Mouse (Mus musculus) lung, embryonic 16.5 days (tissue): ENCODE measurements around the gene Sec14l5. TPM values are rescaled to one million over a fixed set of nuclear protein-coding genes. Genes with fewer than 3 reads are reported as not detected.
A peak's percentile ranks its signal among the peaks of the same experiment; 100 is the strongest.

Source experiments
- ATAC-seq: fragments of 200-750 bp; cut with Nextera tagmentation; 2 replicates; pipeline ENCODE4 v1.8.0; 2017; ENCODE audit warnings: low read depth, mild to moderate bottlenecking, moderate library complexity
- H3K27ac ChIP-seq: fragments of 300-500 bp; sonication (generic); 2 replicates; pipeline ENCODE4 v1.5.1; 2014; ENCODE audit warnings: mild to moderate bottlenecking, control low read depth, low read length
- H3K27me3 ChIP-seq: fragments of 300-500 bp; sonication (generic); 2 replicates; pipeline ENCODE4 v1.6.1; 2014; ENCODE audit warnings: low read depth, low read length, mixed read lengths; ENCODE audit not compliant: control insufficient read depth, insufficient read depth
- H3K36me3 ChIP-seq: fragments of 300-500 bp; sonication (generic); 2 replicates; pipeline ENCODE4 v1.6.1; 2014; ENCODE audit warnings: low read length; ENCODE audit not compliant: control insufficient read depth, insufficient read depth
- H3K4me1 ChIP-seq: fragments of 300-500 bp; sonication (generic); replicated peaks from 2 replicates; pipeline ENCODE4 v1.6.1; 2014; ENCODE audit warnings: low read length, mixed read lengths; ENCODE audit not compliant: control insufficient read depth, insufficient read depth
- H3K4me2 ChIP-seq: fragments of 300-500 bp; sonication (generic); 2 replicates; pipeline ENCODE4 v1.6.1; 2014; ENCODE audit warnings: low read depth, low read length, control low read depth
- H3K4me3 ChIP-seq: fragments of 300-500 bp; sonication (generic); 2 replicates; pipeline ENCODE4 v1.5.1; 2014; ENCODE audit warnings: mild to moderate bottlenecking, low read length, control low read depth
- H3K9ac ChIP-seq: fragments of 300-500 bp; sonication (generic); 2 replicates; pipeline ENCODE4 v1.6.1; 2014; ENCODE audit warnings: low read length, control low read depth
- H3K9me3 ChIP-seq: fragments of 300-500 bp; sonication (generic); 2 replicates; pipeline ENCODE4 v1.6.1; 2016; ENCODE audit warnings: low read length; ENCODE audit not compliant: control insufficient read depth
- WGBS: fragments of 180-500 bp; shearing (Covaris S2); extraction: QIAGEN DNeasy Blood & Tissue Kit; methylation state at CpG from one replicate; pipeline ENCODE4 v1.1.7; 2014; 5-methylcytosine and 5-hydroxymethylcytosine counted together
- polyA plus RNA-seq: library from polyadenylated mRNA; unstranded; fragments of >200 nt; fragmentation: Nextera tagmentation; extraction: Ambion mirVana; gene quantifications from 2 replicates; pipeline ENCODE4 v1.2.1, GENCODE M21; 2015

The Sec14l5 gene
- polyA plus RNA-seq, 1 experiment from 2014 or later = 0.78 TPM

DNA sequence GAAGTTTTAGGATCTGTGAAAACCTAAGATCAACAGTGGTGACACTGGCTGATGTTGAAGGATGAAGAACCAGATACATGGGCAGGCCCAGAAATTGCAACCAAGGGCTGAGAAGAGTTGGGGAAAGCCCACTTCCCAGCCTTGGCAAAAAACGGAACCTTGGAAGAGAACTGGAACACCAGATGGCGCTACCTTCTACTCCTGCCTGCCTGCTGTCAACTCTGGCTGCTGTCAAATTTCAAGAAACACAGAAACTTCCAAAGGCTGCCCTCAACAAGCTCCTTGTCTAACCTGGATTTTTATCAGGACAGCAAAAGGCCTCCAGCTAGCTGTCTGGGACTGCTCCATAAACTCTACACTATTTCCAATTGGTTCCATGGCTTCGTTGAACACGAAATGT, 55.8 kb downstream of the Sec14l5 start:
- no peaks in the 10 kb centered on the region for H3K27me3 ChIP-seq
- peak overlapping the region; percentile 83 for H3K4me3 ChIP-seq
- H3K4me2 ChIP-seq = peak overlapping the region; percentile 98
- no peak for ATAC-seq
- H3K9me3 ChIP-seq = no peaks in the 10 kb centered on the region
- WGBS = 15% methylated on average over 4 of the region's 4 CpGs
- H3K9ac ChIP-seq = peak overlapping the region; percentile 71
- peaks cover 5% of the 10 kb centered on the region for H3K4me1 ChIP-seq
- H3K36me3 ChIP-seq = no peaks in the 10 kb centered on the region
- no peak overlapping the region for H3K27ac ChIP-seq

GRCm38 (mm10) chr16:5203200-5203599, 56.3 kb downstream of the Sec14l5 start:
- peak overlapping the region; percentile 83 for H3K4me3 ChIP-seq
- H3K9ac ChIP-seq = peak overlapping the region; percentile 71
- H3K4me2 ChIP-seq = peak overlapping the region; percentile 98
- no peaks in the 10 kb centered on the region for H3K36me3 ChIP-seq
- no peaks in the 10 kb centered on the region for H3K27me3 ChIP-seq
- WGBS = under 1% methylated on average over 36 of the region's 36 CpGs
- H3K27ac ChIP-seq = no peak overlapping the region
- H3K9me3 ChIP-seq = no peaks in the 10 kb centered on the region
- H3K4me1 ChIP-seq = peaks cover 5% of the 10 kb centered on the region
- ATAC-seq = peak; percentile 23; the same call in 1 of the 2 replicates

- H3K36me3 ChIP-seq = no peaks in the 10 kb centered on the region
- H3K4me3 ChIP-seq = peak within 1 kb of the TSS; percentile 83
- peaks cover 5% of the 10 kb centered on the region for H3K4me1 ChIP-seq
- no peaks in the 10 kb centered on the region for H3K9me3 ChIP-seq
- H3K27me3 ChIP-seq = no peaks in the 10 kb centered on the region
- peak; percentile 91 for ATAC-seq
- H3K27ac ChIP-seq = no peak within 1 kb of the TSS
- peak within 1 kb of the TSS; percentile 71 for H3K9ac ChIP-seq
- H3K4me2 ChIP-seq = peak within 1 kb of the TSS; percentile 98
- 3% methylated on average over 40 of the region's 40 CpGs for WGBS
These were observed 56.9 kb downstream of the Sec14l5 start, which contains the start of gene Nagpa for GRCm38 (mm10) chr16:5203668-5204433. Gene Nagpa, minus strand, starts transcription at chr16:5204012.

DNA sequence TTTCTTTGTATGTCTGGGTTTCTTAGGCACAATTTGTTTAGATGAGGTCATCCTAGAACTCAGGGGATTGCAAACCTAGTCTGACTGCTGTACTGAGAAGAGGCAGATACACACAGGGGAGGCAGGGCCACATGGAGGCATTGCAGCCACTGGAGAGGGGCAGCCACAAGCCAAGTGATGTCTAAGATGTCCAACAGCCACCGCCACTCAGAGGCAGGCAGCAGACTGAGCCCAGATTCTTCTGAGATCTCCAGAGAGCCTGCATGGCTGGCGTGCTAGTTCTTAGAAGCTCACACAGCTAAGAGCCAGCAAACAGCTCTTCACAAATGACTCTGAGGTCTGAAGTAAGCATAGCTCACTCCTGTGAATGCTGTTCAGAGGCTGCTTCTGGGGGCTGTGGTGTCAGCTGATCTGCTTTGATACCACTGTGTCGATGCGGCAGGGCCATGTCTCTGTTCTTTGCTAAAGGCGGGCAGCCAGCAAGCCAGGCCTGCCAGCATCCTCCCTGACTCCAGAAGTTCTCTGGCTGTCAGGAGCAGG, 58.6 kb downstream of the Sec14l5 start:
- Histone ChIP-seq H3K27ac (no peak overlapping the region), H3K4me1 (peaks cover 5% of the 10 kb centered on the region), H3K4me2 (no peak overlapping the region), H3K27me3 (no peaks in the 10 kb centered on the region), H3K4me3 (no peak overlapping the region), H3K36me3 (no peaks in the 10 kb centered on the region), H3K9me3 (no peaks in the 10 kb centered on the region), H3K9ac (no peak overlapping the region)
- no peak for ATAC-seq
- WGBS = 77% methylated on average over 5 of the region's 5 CpGs

DNA sequence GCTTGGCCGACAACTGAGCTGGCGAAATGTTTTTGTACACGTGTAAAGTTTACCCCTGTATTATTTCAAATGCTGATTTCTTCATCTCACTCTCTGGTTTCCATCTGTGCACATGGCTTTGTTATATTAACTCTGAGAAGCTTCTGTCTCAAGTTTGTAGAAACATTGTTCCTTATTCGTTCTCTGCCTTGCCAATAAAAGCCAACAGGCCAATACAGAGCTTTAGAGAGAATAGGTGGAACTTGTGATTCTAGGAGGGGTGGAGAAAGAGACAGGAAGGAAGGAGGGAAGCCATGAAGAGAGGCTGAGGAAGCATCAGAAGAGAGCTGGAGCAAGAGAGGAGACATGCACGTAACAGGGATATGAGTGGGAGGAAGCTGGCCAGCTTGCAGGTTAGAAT, 59.1 kb downstream of the Sec14l5 start:
- H3K4me1 ChIP-seq = peaks cover 5% of the 10 kb centered on the region
- H3K27me3 ChIP-seq = no peaks in the 10 kb centered on the region
- H3K9ac ChIP-seq = no peak overlapping the region
- ATAC-seq = no peak
- no peak overlapping the region for H3K4me2 ChIP-seq
- no peaks in the 10 kb centered on the region for H3K9me3 ChIP-seq
- 71% methylated on average over 5 of the region's 5 CpGs for WGBS
- no peak overlapping the region for H3K4me3 ChIP-seq
- H3K36me3 ChIP-seq = no peaks in the 10 kb centered on the region
- H3K27ac ChIP-seq = no peak overlapping the region

GRCm38 (mm10) chr16:5210365-5210764, 63.5 kb downstream of the Sec14l5 start:
- Histone ChIP-seq H3K9ac (no peak overlapping the region), H3K36me3 (no peaks in the 10 kb centered on the region), H3K9me3 (no peaks in the 10 kb centered on the region), H3K27me3 (no peaks in the 10 kb centered on the region), H3K4me2 (no peak overlapping the region), H3K27ac (no peak overlapping the region), H3K4me1 (no peaks in the 10 kb centered on the region), H3K4me3 (no peak overlapping the region)
- WGBS = 69% methylated on average over 2 of the region's 2 CpGs
- ATAC-seq = no peak

- H3K27me3 ChIP-seq = no peaks in the 10 kb centered on the region
- no peaks in the 10 kb centered on the region for H3K4me1 ChIP-seq
- no peak overlapping the region for H3K27ac ChIP-seq
- no peaks in the 10 kb centered on the region for H3K36me3 ChIP-seq
- H3K9me3 ChIP-seq = no peaks in the 10 kb centered on the region
- 86% methylated on average over 3 of the region's 3 CpGs for WGBS
- no peak overlapping the region for H3K4me2 ChIP-seq
- H3K9ac ChIP-seq = no peak overlapping the region
- no peak for ATAC-seq
- no peak overlapping the region for H3K4me3 ChIP-seq
These were observed 65.2 kb downstream of the Sec14l5 start for GRCm38 (mm10) chr16:5212150-5212549.

DNA sequence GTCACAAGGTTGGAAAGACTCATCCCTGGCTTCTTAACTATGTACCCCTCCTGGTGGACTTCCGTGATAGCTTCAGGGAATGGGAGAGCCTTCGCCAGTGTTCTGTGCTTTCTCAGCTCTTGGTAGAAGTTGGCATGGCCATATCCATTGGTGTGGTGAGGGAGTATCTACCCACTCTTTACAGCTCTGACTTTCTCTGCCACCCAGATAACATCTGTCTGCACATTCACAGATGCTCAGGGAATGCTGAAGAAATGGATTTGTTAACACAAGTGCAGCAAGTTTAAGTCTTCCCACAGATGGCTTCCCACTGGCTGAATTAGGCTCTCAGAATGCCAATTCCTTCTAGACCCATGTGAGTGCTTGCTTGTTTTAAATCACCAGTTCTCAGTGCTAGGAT, 67.2 kb downstream of the Sec14l5 start:
- Histone ChIP-seq H3K4me3 (no peak overlapping the region), H3K9ac (no peak overlapping the region), H3K9me3 (no peaks in the 10 kb centered on the region), H3K4me1 (no peaks in the 10 kb centered on the region), H3K4me2 (no peak overlapping the region), H3K36me3 (no peaks in the 10 kb centered on the region), H3K27ac (no peak overlapping the region), H3K27me3 (no peaks in the 10 kb centered on the region)
- WGBS = 82% methylated on average over 2 of the region's 2 CpGs
- ATAC-seq = no peak

- 33% methylated on average over 6 of the region's 6 CpGs for WGBS
- ATAC-seq = no peak
- Histone ChIP-seq H3K9ac (no peak overlapping the region), H3K4me3 (no peak overlapping the region), H3K4me2 (no peak overlapping the region), H3K4me1 (0 out of 2 replicates have a peak, but pooled peaks cover 1% of the 10 kb centered on the region), H3K27me3 (no peaks in the 10 kb centered on the region), H3K36me3 (no peaks in the 10 kb centered on the region), H3K27ac (no peak overlapping the region), H3K9me3 (no peaks in the 10 kb centered on the region)
These were observed 69.8 kb downstream of the Sec14l5 start for GRCm38 (mm10) chr16:5216686-5217085.
